Mouse (Mus musculus): ENCODE measurements at regions not wholly inside any gene's neighbourhood (a gene's known extent, or its start where the extent isn't known, plus 50 kb on each side); places are given as distances from the start of the nearest gene placed in this dataset.
A peak's percentile ranks its signal among the peaks of the same experiment; 100 is the strongest.

- TF ChIP-seq POLR2A (IDR thresholded peaks at IDR 0.05; ENCODE audit: extremely low read depth, insufficient read depth, low read length) (no peak), CTCF (IDR thresholded peaks at IDR 0.05; ENCODE audit: extremely low read depth, insufficient read depth, low read length) (no peak)
- H3K4me3 ChIP-seq (ENCODE audit: insufficient read depth, low read length) = no peak overlapping the region
- H3K4me1 ChIP-seq (ENCODE audit: control insufficient read depth, insufficient read depth, low read length) = no peaks in the 10 kb centered on the region
- H3K27ac ChIP-seq (ENCODE audit: insufficient read depth, low read length) = no peak overlapping the region
Observed at GRCm38 (mm10) chr1:75890636-75891276, 344.7 kb downstream of the Slc4a3 start.

GRCm38 (mm10) chr1:75895550-75895949, 349.5 kb downstream of the Slc4a3 start:
- Histone ChIP-seq H3K4me3 (ENCODE audit: insufficient read depth, low read length) (no peak overlapping the region), H3K4me1 (ENCODE audit: control insufficient read depth, insufficient read depth, low read length) (no peaks in the 10 kb centered on the region), H3K27ac (ENCODE audit: insufficient read depth, low read length) (no peak overlapping the region; the same call in 1 of the 2 replicates)
- TF ChIP-seq CTCF (IDR thresholded peaks at IDR 0.05; ENCODE audit: extremely low read depth, insufficient read depth, low read length) (no peak), POLR2A (IDR thresholded peaks at IDR 0.05; ENCODE audit: extremely low read depth, insufficient read depth, low read length) (no peak)

- Histone ChIP-seq H3K4me3 (ENCODE audit: insufficient read depth, low read length) (no peak overlapping the region), H3K4me1 (ENCODE audit: control insufficient read depth, insufficient read depth, low read length) (peaks cover 2% of the 10 kb centered on the region; the same call in 1 of the 2 replicates), H3K27ac (ENCODE audit: insufficient read depth, low read length) (no peak overlapping the region)
- TF ChIP-seq POLR2A (IDR thresholded peaks at IDR 0.05; ENCODE audit: extremely low read depth, insufficient read depth, low read length) (no peak), CTCF (IDR thresholded peaks at IDR 0.05; ENCODE audit: extremely low read depth, insufficient read depth, low read length) (0 out of 2 replicates have a peak, but pooled peaks have one; percentile 11)
Observed at GRCm38 (mm10) chr1:75901146-75901545, 355.1 kb downstream of the Slc4a3 start.

GRCm38 (mm10) chr1:75905699-75906470, 359.8 kb downstream of the Slc4a3 start:
- no peak overlapping the region for H3K4me3 ChIP-seq (ENCODE audit: insufficient read depth, low read length)
- no peak overlapping the region for H3K27ac ChIP-seq (ENCODE audit: insufficient read depth, low read length)
- TF ChIP-seq POLR2A (IDR thresholded peaks at IDR 0.05; ENCODE audit: extremely low read depth, insufficient read depth, low read length) (no peak), CTCF (IDR thresholded peaks at IDR 0.05; ENCODE audit: extremely low read depth, insufficient read depth, low read length) (no peak)
- peaks cover 2% of the 10 kb centered on the region; the same call in 1 of the 2 replicates for H3K4me1 ChIP-seq (ENCODE audit: control insufficient read depth, insufficient read depth, low read length)

- H3K27ac ChIP-seq (ENCODE audit: insufficient read depth, low read length) = no peak overlapping the region
- H3K4me3 ChIP-seq (ENCODE audit: insufficient read depth, low read length) = no peak overlapping the region
- TF ChIP-seq CTCF (IDR thresholded peaks at IDR 0.05; ENCODE audit: extremely low read depth, insufficient read depth, low read length) (no peak), POLR2A (IDR thresholded peaks at IDR 0.05; ENCODE audit: extremely low read depth, insufficient read depth, low read length) (no peak)
- H3K4me1 ChIP-seq (ENCODE audit: control insufficient read depth, insufficient read depth, low read length) = no peaks in the 10 kb centered on the region
Observed at GRCm38 (mm10) chr1:75915311-75915710, 369.2 kb downstream of the Slc4a3 start.

GRCm38 (mm10) chr1:75916181-75916580, 370.1 kb downstream of the Slc4a3 start:
- Histone ChIP-seq H3K4me1 (ENCODE audit: control insufficient read depth, insufficient read depth, low read length) (no peaks in the 10 kb centered on the region), H3K27ac (ENCODE audit: insufficient read depth, low read length) (no peak overlapping the region), H3K4me3 (ENCODE audit: insufficient read depth, low read length) (no peak overlapping the region)
- TF ChIP-seq POLR2A (IDR thresholded peaks at IDR 0.05; ENCODE audit: extremely low read depth, insufficient read depth, low read length) (no peak), CTCF (IDR thresholded peaks at IDR 0.05; ENCODE audit: extremely low read depth, insufficient read depth, low read length) (no peak)

- no peak overlapping the region for H3K4me3 ChIP-seq (ENCODE audit: insufficient read depth, low read length)
- H3K4me1 ChIP-seq (ENCODE audit: control insufficient read depth, insufficient read depth, low read length) = no peaks in the 10 kb centered on the region
- TF ChIP-seq POLR2A (IDR thresholded peaks at IDR 0.05; ENCODE audit: extremely low read depth, insufficient read depth, low read length) = no peak
- TF ChIP-seq CTCF (IDR thresholded peaks at IDR 0.05; ENCODE audit: extremely low read depth, insufficient read depth, low read length) = no peak
- H3K27ac ChIP-seq (ENCODE audit: insufficient read depth, low read length) = no peak overlapping the region
Observed at GRCm38 (mm10) chr1:75919134-75919533, 373.1 kb downstream of the Slc4a3 start.

GRCm38 (mm10) chr1:75925046-75925445, 379.0 kb downstream of the Slc4a3 start:
- TF ChIP-seq CTCF (IDR thresholded peaks at IDR 0.05; ENCODE audit: extremely low read depth, insufficient read depth, low read length) (no peak), POLR2A (IDR thresholded peaks at IDR 0.05; ENCODE audit: extremely low read depth, insufficient read depth, low read length) (no peak)
- H3K4me1 ChIP-seq (ENCODE audit: control insufficient read depth, insufficient read depth, low read length) = no peaks in the 10 kb centered on the region
- no peak overlapping the region for H3K27ac ChIP-seq (ENCODE audit: insufficient read depth, low read length)

GRCm38 (mm10) chr1:75925802-75926201, 379.7 kb downstream of the Slc4a3 start:
- TF ChIP-seq CTCF (IDR thresholded peaks at IDR 0.05; ENCODE audit: extremely low read depth, insufficient read depth, low read length) (peak; percentile 69), POLR2A (IDR thresholded peaks at IDR 0.05; ENCODE audit: extremely low read depth, insufficient read depth, low read length) (no peak)
- Histone ChIP-seq H3K27ac (ENCODE audit: insufficient read depth, low read length) (no peak overlapping the region), H3K4me1 (ENCODE audit: control insufficient read depth, insufficient read depth, low read length) (no peaks in the 10 kb centered on the region), H3K4me3 (ENCODE audit: insufficient read depth, low read length) (no peak overlapping the region)

More at GRCm38 (mm10) chr1:75925046-75925445, 379.0 kb downstream of the Slc4a3 start:
- H3K4me3 ChIP-seq (ENCODE audit: insufficient read depth, low read length) = no peak overlapping the region
